Mouse (Mus musculus): ENCODE results near the gene Gal3st2. TPM values are rescaled to one million over a fixed set of nuclear protein-coding genes. Genes with fewer than 3 reads are reported as not detected.
"Not testable (repeated sequence)": the region's sequence is repeated elsewhere in the genome, so short reads cannot be mapped to it uniquely, and the experiment has no call there.

Gene Gal3st2
- polyA plus RNA-seq (2015; fragmentation: Nextera tagmentation; extraction: Ambion mirVana) = 0.13 and 0.19 TPM in 2 replicates

- H3K9me3 ChIP-seq (replicated peaks; ENCODE audit: low read length); ATAC-seq (replicated peaks; ENCODE audit: low FRiP score, low read depth); H3K4me2 ChIP-seq (ENCODE audit: low read length); H3K27ac ChIP-seq; H3K9ac ChIP-seq (ENCODE audit: low read depth, low read length); H3K27me3 ChIP-seq (ENCODE audit: insufficient read depth, low read length); H3K36me3 ChIP-seq (ENCODE audit: insufficient read depth, low read length); H3K4me3 ChIP-seq (replicated peaks; ENCODE audit: low read depth, low read length); H3K4me1 ChIP-seq (replicated peaks; ENCODE audit: insufficient read depth, low read length): not testable (repeated sequence)
- 49% methylated on average over 2 of the region's 2 CpGs for WGBS
- peak; percentile 27 for DNase-seq (ENCODE audit: low spot score)
These were observed at the start of gene Gal3st2 for GRCm38 (mm10) chr1:93861048-93861447. Gal3st2 (plus strand) TSS chr1:93861306.

GRCm38 (mm10) chr1:93811495-93812039 lies 49.5 kb upstream of the Gal3st2 start:
- no peak overlapping the region for H3K4me3 ChIP-seq (replicated peaks; ENCODE audit: low read depth, low read length)
- H3K4me1 ChIP-seq (replicated peaks; ENCODE audit: insufficient read depth, low read length) = no peaks in the 10 kb centered on the region
- no peak overlapping the region for H3K27ac ChIP-seq
- ATAC-seq (replicated peaks; ENCODE audit: low FRiP score, low read depth) (no peak), DNase-seq (ENCODE audit: low spot score) (no peak)
- H3K36me3 ChIP-seq (ENCODE audit: insufficient read depth, low read length) = peaks cover 60% of the 10 kb centered on the region
- TF ChIP-seq CTCF (IDR thresholded peaks at IDR 0.05; ENCODE audit: low read depth) = no peak
- no peaks in the 10 kb centered on the region for H3K9me3 ChIP-seq (replicated peaks; ENCODE audit: low read length)
- H3K27me3 ChIP-seq (ENCODE audit: insufficient read depth, low read length) = no peaks in the 10 kb centered on the region
- no peak overlapping the region for H3K9ac ChIP-seq (ENCODE audit: low read depth, low read length)
- no peak overlapping the region for H3K4me2 ChIP-seq (ENCODE audit: low read length)
- 80% methylated on average over 8 of the region's 8 CpGs for WGBS

GRCm38 (mm10) chr1:93817823-93818532 lies 43.1 kb upstream of the Gal3st2 start:
- ATAC-seq (replicated peaks; ENCODE audit: low FRiP score, low read depth) (no peak), DNase-seq (ENCODE audit: low spot score) (no peak)
- Histone ChIP-seq H3K9me3 (replicated peaks; ENCODE audit: low read length) (no peaks in the 10 kb centered on the region), H3K27ac (no peak overlapping the region), H3K9ac (ENCODE audit: low read depth, low read length) (no peak overlapping the region), H3K27me3 (ENCODE audit: insufficient read depth, low read length) (no peaks in the 10 kb centered on the region), H3K4me3 (replicated peaks; ENCODE audit: low read depth, low read length) (no peak overlapping the region), H3K4me1 (replicated peaks; ENCODE audit: insufficient read depth, low read length) (no peaks in the 10 kb centered on the region), H3K4me2 (ENCODE audit: low read length) (no peak overlapping the region), H3K36me3 (ENCODE audit: insufficient read depth, low read length) (peaks cover 70% of the 10 kb centered on the region)
- 92% methylated on average over 8 of the region's 8 CpGs for WGBS
- TF ChIP-seq CTCF (IDR thresholded peaks at IDR 0.05; ENCODE audit: low read depth) = no peak

DNA sequence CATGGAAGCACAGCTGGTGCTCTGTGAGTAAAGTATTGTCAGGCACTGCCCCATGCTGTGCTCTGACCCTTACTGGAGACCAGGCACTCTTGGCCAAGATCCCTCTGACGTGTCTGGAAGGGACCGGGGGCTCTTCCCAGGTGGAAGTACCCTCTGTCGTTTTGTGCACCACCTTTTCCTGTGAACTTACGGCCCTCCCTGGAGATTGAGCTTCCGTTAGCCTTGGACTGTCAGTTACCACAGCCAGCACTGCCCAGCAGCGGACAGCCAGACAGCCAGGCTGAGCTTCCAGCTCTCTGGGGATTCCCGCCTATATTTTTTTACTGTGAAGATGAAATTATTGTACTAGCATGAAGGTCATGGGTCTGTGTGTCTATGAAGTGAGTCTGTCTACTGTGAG lies 42.4 kb upstream of the Gal3st2 start:
- H3K36me3 ChIP-seq (ENCODE audit: insufficient read depth, low read length) = peaks cover 62% of the 10 kb centered on the region

GRCm38 (mm10) chr1:93823796-93824495 lies 37.2 kb upstream of the Gal3st2 start:
- WGBS = 74% methylated on average over 3 of the region's 3 CpGs
- peak overlapping the region; percentile 96 for H3K27ac ChIP-seq

More for the DNA sequence above, 42.4 kb upstream of the Gal3st2 start:
- no peak for DNase-seq (ENCODE audit: low spot score)
- Histone ChIP-seq H3K4me3 (replicated peaks; ENCODE audit: low read depth, low read length) (no peak overlapping the region), H3K27ac (no peak overlapping the region), H3K9ac (ENCODE audit: low read depth, low read length) (no peak overlapping the region), H3K4me2 (ENCODE audit: low read length) (no peak overlapping the region), H3K9me3 (replicated peaks; ENCODE audit: low read length) (no peaks in the 10 kb centered on the region), H3K27me3 (ENCODE audit: insufficient read depth, low read length) (no peaks in the 10 kb centered on the region), H3K4me1 (replicated peaks; ENCODE audit: insufficient read depth, low read length) (no peaks in the 10 kb centered on the region)
- WGBS = 87% methylated on average over 7 of the region's 7 CpGs
- ATAC-seq (replicated peaks; ENCODE audit: low FRiP score, low read depth) = no peak
- no peak for TF ChIP-seq CTCF (IDR thresholded peaks at IDR 0.05; ENCODE audit: low read depth)

DNA sequence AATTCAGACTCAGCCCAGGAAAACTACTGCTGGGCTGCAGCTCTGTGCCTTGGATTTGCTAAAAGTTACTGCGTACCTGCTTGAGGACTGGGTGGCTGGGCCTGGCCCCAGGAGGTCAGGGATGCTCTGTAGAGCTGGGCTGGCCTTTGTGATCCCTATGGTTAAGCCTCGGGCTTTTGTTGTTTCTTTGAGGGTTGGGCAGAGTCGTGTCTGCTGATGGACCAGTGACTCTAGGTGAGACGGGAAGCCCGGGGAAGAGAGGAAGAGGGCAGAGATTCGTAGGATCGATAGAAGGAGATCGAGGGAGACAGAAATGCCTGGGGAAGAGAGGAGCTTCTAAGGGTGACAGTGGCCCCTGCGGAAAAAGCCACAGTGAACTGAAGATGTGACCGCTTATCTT lies 36.5 kb upstream of the Gal3st2 start, which contains the start of gene D2hgdh:
Gene D2hgdh, plus strand, starts transcription at position 301 of the 400 bp plus-strand sequence.
- H3K4me1 ChIP-seq (replicated peaks; ENCODE audit: insufficient read depth, low read length) = 0 out of 2 replicates have a peak, but pooled peaks cover 6% of the 10 kb centered on the region
- H3K27me3 ChIP-seq (ENCODE audit: insufficient read depth, low read length) = no peaks in the 10 kb centered on the region
- WGBS = 6% methylated on average over 10 of the region's 10 CpGs
- H3K4me3 ChIP-seq (replicated peaks; ENCODE audit: low read depth, low read length) = peak within 1 kb of the TSS; percentile 47
- peak; percentile 14 for ATAC-seq (replicated peaks; ENCODE audit: low FRiP score, low read depth)
- H3K36me3 ChIP-seq (ENCODE audit: insufficient read depth, low read length) = peaks cover 7% of the 10 kb centered on the region; the same call in 1 of the 2 replicates
- H3K27ac ChIP-seq = peak within 1 kb of the TSS; percentile 96
- H3K9me3 ChIP-seq (replicated peaks; ENCODE audit: low read length) = no peaks in the 10 kb centered on the region
- peak within 1 kb of the TSS; percentile 69 for H3K4me2 ChIP-seq (ENCODE audit: low read length)
- no peak for TF ChIP-seq CTCF (IDR thresholded peaks at IDR 0.05; ENCODE audit: low read depth)
- H3K9ac ChIP-seq (ENCODE audit: low read depth, low read length) = peak within 1 kb of the TSS; percentile 59
- DNase-seq (ENCODE audit: low spot score) = peak; percentile 3

More at GRCm38 (mm10) chr1:93823796-93824495, 37.2 kb upstream of the Gal3st2 start:
- H3K9ac ChIP-seq (ENCODE audit: low read depth, low read length) = no peak overlapping the region
- H3K4me2 ChIP-seq (ENCODE audit: low read length) = peak overlapping the region; percentile 69; the same call in 1 of the 2 replicates
- peaks cover 14% of the 10 kb centered on the region for H3K36me3 ChIP-seq (ENCODE audit: insufficient read depth, low read length)
- TF ChIP-seq CTCF (IDR thresholded peaks at IDR 0.05; ENCODE audit: low read depth) = no peak
- H3K27me3 ChIP-seq (ENCODE audit: insufficient read depth, low read length) = no peaks in the 10 kb centered on the region
- H3K4me3 ChIP-seq (replicated peaks; ENCODE audit: low read depth, low read length) = no peak overlapping the region
- H3K9me3 ChIP-seq (replicated peaks; ENCODE audit: low read length) = no peaks in the 10 kb centered on the region
- 0 out of 2 replicates have a peak, but pooled peaks cover 6% of the 10 kb centered on the region for H3K4me1 ChIP-seq (replicated peaks; ENCODE audit: insufficient read depth, low read length)
- no peak for DNase-seq (ENCODE audit: low spot score)
- ATAC-seq (replicated peaks; ENCODE audit: low FRiP score, low read depth) = no peak
